Mouse (Mus musculus) liver, postnatal 0 days (tissue): ENCODE data around the gene Vmn1r54. TPM values are rescaled to one million over a fixed set of nuclear protein-coding genes. Genes with fewer than 3 reads are reported as not detected.
A peak's percentile ranks its signal among the peaks of the same experiment; 100 is the strongest.
"Not testable (repeated sequence)": the region's sequence is repeated elsewhere in the genome, so short reads cannot be mapped to it uniquely, and the experiment has no call there.

ENCODE experiments used
- ATAC-seq: fragments of 200-750 bp; cut with Nextera tagmentation; 2 replicates; pipeline ENCODE4 v1.8.0; 2017; ENCODE audit warnings: mild to moderate bottlenecking, moderate library complexity
- DNase-seq: peaks from one replicate; pipeline ENCODE4 v3.0.0-alpha.2; 2016
- H3K27ac ChIP-seq: fragments of 300-500 bp; sonication (generic); 2 replicates; pipeline ENCODE4 v1.5.1; 2014; ENCODE audit warnings: antibody characterized with exemption, moderate library complexity, mild to moderate bottlenecking, low read depth
- H3K27me3 ChIP-seq: fragments of 300-500 bp; sonication (generic); 2 replicates; pipeline ENCODE4 v1.6.1; 2014; ENCODE audit warnings: low read length, control low read depth, mixed read lengths; ENCODE audit not compliant: insufficient read depth
- H3K36me3 ChIP-seq: fragments of 300-500 bp; sonication (generic); replicated peaks from 2 replicates; pipeline ENCODE4 v1.6.1; 2014; ENCODE audit warnings: mild to moderate bottlenecking, control low read depth, low read length, moderate library complexity, mixed read lengths; ENCODE audit not compliant: insufficient read depth
- H3K4me1 ChIP-seq: fragments of 300-500 bp; sonication (generic); 2 replicates; pipeline ENCODE4 v1.6.1; 2014; ENCODE audit warnings: antibody characterized with exemption, mild to moderate bottlenecking, control low read depth; ENCODE audit not compliant: insufficient read depth
- H3K4me2 ChIP-seq: fragments of 300-500 bp; sonication (generic); 2 replicates; pipeline ENCODE4 v1.6.1; 2014; ENCODE audit warnings: low read depth, mild to moderate bottlenecking, low read length, moderate library complexity, mixed read lengths
- H3K4me3 ChIP-seq: fragments of 300-500 bp; sonication (generic); 2 replicates; pipeline ENCODE4 v1.5.1; 2014; ENCODE audit warnings: low read depth, low read length
- H3K9ac ChIP-seq: fragments of 300-500 bp; sonication (generic); replicated peaks from 2 replicates; pipeline ENCODE4 v1.6.1; 2014; ENCODE audit warnings: mild to moderate bottlenecking, moderate library complexity
- H3K9me3 ChIP-seq: fragments of 300-500 bp; sonication (generic); 2 replicates; pipeline ENCODE4 v1.6.1; 2016; ENCODE audit warnings: mild to moderate bottlenecking, control low read depth, low read length, mixed read lengths
- CTCF ChIP-seq: sonication (generic); IDR thresholded peaks from 2 replicates; pipeline ENCODE4 v1.5.1; 2016; ENCODE audit warnings: antibody characterized with exemption, low read depth
- EP300 ChIP-seq: IDR thresholded peaks from 2 replicates; pipeline ENCODE4 v1.6.1; 2016; ENCODE audit warnings: antibody characterized with exemption, low read depth, mild to moderate bottlenecking
- WGBS: fragments of 180-500 bp; shearing (Covaris S2); extraction: QIAGEN DNeasy Blood & Tissue Kit; methylation state at CpG from one replicate; pipeline ENCODE4 v1.1.7; 2014; ENCODE audit not compliant: insufficient replicate concordance; 5-methylcytosine and 5-hydroxymethylcytosine counted together
- polyA plus RNA-seq: library from polyadenylated mRNA; unstranded; fragments of >200 nt; fragmentation: Nextera tagmentation; extraction: Ambion mirVana; gene quantifications from 2 replicates; pipeline ENCODE4 v1.2.1, GENCODE M21; 2015

The Vmn1r54 gene
- not detected in 2 replicates for polyA plus RNA-seq

DNA sequence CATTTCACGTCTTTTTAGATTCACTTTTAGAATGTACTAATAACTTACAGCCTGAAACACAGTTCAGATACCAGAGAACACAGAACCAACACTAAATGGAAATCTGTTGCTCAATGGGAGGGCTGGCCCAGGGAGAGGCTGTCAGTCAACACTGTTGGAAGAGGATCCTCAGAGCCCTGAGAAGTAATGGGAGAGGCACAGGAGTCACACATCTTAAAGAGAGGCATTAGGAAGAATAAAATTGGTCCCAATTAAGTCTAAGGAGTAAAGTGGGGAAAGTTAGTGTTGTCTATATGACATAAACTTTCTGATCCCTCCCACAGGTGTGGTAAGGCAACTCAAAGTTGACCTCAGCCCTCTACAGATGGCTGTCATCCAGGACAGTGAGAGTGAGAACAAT lies at the start of gene Vmn1r54:
TSS of gene Vmn1r54 (plus strand) at position 301 of the 400 bp plus-strand sequence.
- Histone ChIP-seq H3K9me3 (no peaks in the 10 kb centered on the region), H3K4me3 (no peak within 1 kb of the TSS), H3K4me2 (no peak within 1 kb of the TSS), H3K27me3 (no peaks in the 10 kb centered on the region), H3K27ac (no peak within 1 kb of the TSS), H3K4me1 (no peaks in the 10 kb centered on the region), H3K36me3 (no peaks in the 10 kb centered on the region), H3K9ac (no peak within 1 kb of the TSS)
- no peak for ATAC-seq
- TF ChIP-seq CTCF (no peak), EP300 (no peak)
- no peak for DNase-seq
- 66% methylated on average over 1 of the region's 1 CpGs for WGBS

DNA sequence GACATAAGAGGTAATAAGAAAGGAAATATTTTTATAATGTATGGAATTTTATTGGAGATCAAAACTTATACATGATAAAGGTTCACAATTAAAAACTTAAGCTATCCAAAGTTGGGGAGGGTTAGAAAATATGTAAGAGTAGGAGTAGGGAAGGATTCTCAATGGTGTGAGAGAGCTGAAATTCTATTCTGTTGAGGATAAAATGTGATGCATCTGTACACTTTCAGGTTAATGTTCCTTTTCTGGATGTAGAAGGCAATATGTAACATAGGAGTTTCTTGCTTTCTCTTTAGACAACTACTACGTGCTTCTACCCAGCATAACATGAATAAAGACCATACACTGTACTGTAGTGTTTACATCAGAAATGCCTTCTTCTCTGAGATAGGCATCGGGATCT lies 43.6 kb upstream of the Vmn1r54 start, which contains the start of gene V1ra8:
TSS of gene V1ra8 (plus strand) at position 301 of the 400 bp plus-strand sequence.
- H3K4me3 ChIP-seq, ATAC-seq, H3K36me3 ChIP-seq, H3K27me3 ChIP-seq, DNase-seq, H3K4me2 ChIP-seq, H3K27ac ChIP-seq, H3K4me1 ChIP-seq, H3K9me3 ChIP-seq, H3K9ac ChIP-seq: not testable (repeated sequence)
- 49% methylated on average over 2 of the region's 2 CpGs for WGBS

DNA sequence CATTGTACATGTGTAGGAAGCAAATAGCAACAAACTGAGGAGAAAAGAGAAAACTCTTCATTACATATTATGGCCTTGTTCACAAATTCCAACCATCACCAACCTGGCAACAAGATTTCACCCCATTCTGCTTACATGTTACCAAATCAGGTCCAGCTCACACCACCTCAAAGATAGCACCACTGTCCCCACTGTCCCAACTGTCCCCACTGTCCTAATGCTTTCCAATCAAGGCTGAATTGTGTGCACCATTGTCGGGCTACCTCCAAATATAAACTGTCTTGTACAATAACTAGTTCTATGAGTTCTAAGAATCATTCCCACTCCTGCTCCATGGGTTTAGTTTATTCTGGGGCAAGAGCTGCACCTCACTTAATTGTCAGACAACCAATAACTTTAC lies 21.8 kb upstream of the Vmn1r54 start, which contains the start of gene Vmn1r53:
TSS of gene Vmn1r53 (minus strand) at position 101 of the 400 bp plus-strand sequence.
- 79% methylated on average over 1 of the region's 1 CpGs for WGBS
- DNase-seq, result no peak
- Histone ChIP-seq H3K27ac (no peak within 1 kb of the TSS), H3K9ac (no peak within 1 kb of the TSS), H3K27me3 (no peaks in the 10 kb centered on the region), H3K4me3 (no peak within 1 kb of the TSS), H3K4me2 (no peak within 1 kb of the TSS), H3K36me3 (no peaks in the 10 kb centered on the region), H3K4me1 (no peaks in the 10 kb centered on the region), H3K9me3 (no peaks in the 10 kb centered on the region)
- TF ChIP-seq EP300, result no peak
- no peak for TF ChIP-seq CTCF
- ATAC-seq, result no peak

DNA sequence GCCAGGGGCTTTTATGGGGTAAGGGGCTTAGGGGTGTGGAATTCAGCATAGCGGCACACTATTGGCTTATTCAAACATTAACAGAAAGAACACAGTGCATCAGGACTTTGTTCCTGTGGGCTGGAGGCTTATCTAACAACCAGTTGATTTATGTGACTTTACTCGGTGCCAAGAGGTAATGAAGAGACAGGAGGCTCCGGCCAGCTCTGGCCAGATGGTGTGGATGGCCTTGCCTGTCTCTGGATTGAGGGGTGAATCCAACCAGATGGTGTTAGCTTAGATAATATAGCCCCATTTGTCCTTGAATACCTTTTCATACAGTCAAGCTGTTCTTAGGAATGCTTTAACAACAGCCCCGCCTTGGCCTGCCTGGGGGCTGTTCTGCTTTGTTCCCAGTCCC lies 14.0 kb upstream of the Vmn1r54 start:
- not testable (repeated sequence) for H3K4me1 ChIP-seq, H3K27ac ChIP-seq, H3K27me3 ChIP-seq, DNase-seq, H3K9me3 ChIP-seq, H3K36me3 ChIP-seq, ATAC-seq, H3K4me3 ChIP-seq, H3K9ac ChIP-seq, H3K4me2 ChIP-seq
- WGBS, result 87% methylated on average over 4 of the region's 4 CpGs

DNA sequence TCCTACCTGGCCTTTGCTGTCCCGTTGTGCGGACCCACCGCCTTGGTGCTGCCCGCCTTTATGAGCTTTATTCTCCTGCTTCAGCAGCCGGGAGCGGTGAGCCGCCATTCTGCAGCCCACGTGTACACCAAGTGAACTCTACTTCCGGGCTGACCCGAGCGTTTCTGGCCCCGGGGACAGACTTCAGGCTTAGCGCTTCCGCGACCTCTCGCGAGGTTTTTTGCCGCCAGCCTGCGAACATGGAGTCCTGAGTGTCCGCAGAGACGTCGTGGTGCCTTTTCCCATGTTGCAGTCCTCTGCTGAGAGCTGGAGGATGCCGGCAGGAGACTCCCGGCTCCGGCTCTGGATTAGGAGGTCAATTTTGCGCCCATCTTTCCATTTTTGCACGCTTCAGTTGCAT lies 13.4 kb upstream of the Vmn1r54 start:
- Histone ChIP-seq H3K36me3 (no peaks in the 10 kb centered on the region), H3K4me3 (no peak overlapping the region), H3K4me1 (no peaks in the 10 kb centered on the region), H3K4me2 (no peak overlapping the region), H3K27ac (no peak overlapping the region), H3K9ac (no peak overlapping the region), H3K27me3 (no peaks in the 10 kb centered on the region), H3K9me3 (no peaks in the 10 kb centered on the region)
- DNase-seq (no peak), ATAC-seq (no peak)
- 51% methylated on average over 27 of the region's 27 CpGs for WGBS
- TF ChIP-seq EP300 (no peak), CTCF (no peak)

DNA sequence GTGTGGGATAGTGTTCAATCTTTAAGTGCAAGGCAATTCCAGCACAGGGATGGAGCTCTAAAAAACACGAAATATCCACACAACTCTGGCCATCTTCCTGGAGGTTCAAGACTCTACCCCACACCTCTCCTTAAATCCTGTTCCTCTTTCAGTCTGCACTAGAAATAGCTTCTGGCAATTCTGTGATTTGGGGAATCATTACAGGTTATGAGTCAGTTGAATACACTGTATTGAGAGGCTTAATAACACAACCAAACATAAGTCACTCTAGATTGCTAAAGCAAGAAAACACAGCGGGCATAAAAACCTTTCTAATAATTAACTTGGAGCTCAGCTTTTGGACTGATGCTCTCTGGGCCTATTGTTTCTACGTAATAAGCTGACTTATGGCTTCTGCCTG lies 2.1 kb upstream of the Vmn1r54 start:
- H3K27me3 ChIP-seq, result no peaks in the 10 kb centered on the region
- no peaks in the 10 kb centered on the region for H3K36me3 ChIP-seq
- ATAC-seq (no peak), DNase-seq (no peak)
- no peak overlapping the region for H3K4me3 ChIP-seq
- H3K4me2 ChIP-seq, result no peak overlapping the region
- H3K4me1 ChIP-seq, result no peaks in the 10 kb centered on the region
- H3K9ac ChIP-seq, result no peak overlapping the region
- no peak overlapping the region for H3K27ac ChIP-seq
- H3K9me3 ChIP-seq, result no peaks in the 10 kb centered on the region
- TF ChIP-seq EP300, result no peak
- no peak for TF ChIP-seq CTCF
- WGBS, result 72% methylated on average over 3 of the region's 3 CpGs

DNA sequence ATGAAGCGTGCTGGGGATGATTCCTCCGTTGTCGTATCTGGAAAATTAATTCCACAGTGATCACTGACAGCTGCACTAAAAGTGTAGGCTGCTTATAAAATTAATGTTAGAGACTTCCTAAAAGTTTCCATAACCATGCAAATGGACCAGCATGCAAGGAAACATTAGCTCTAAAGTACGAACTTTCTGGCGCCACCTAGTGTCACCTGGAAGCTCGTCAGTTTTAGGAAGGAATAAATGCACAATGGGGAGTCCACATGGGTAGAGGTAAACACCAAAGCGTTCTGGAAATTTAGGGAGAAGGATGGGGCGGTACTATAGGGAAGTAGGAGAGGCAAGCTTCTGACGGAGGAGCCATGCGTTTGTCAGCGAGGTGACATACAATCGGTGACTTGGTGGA lies 42.2 kb downstream of the Vmn1r54 start:
- TF ChIP-seq EP300 (no peak), CTCF (peak; percentile 43)
- H3K27ac ChIP-seq, result no peak overlapping the region
- H3K36me3 ChIP-seq, result no peaks in the 10 kb centered on the region
- no peaks in the 10 kb centered on the region for H3K9me3 ChIP-seq
- no peak overlapping the region for H3K4me3 ChIP-seq
- no peaks in the 10 kb centered on the region for H3K4me1 ChIP-seq
- H3K27me3 ChIP-seq, result no peaks in the 10 kb centered on the region
- ATAC-seq (no peak), DNase-seq (no peak)
- no peak overlapping the region for H3K4me2 ChIP-seq
- H3K9ac ChIP-seq, result no peak overlapping the region
- WGBS, result 49% methylated on average over 12 of the region's 12 CpGs
